Mouse (Mus musculus) right cerebral cortex, adult 2 months (tissue): Measurements from ENCODE around the gene Inka1.

Experiments
- DNase-seq, 2 experiments: peaks; one replicate each; pipeline ENCODE4 v3.0.0; 2021 to 2022; ENCODE audit warnings: low spot score in 2 of 2

The Inka1 gene

DNA sequence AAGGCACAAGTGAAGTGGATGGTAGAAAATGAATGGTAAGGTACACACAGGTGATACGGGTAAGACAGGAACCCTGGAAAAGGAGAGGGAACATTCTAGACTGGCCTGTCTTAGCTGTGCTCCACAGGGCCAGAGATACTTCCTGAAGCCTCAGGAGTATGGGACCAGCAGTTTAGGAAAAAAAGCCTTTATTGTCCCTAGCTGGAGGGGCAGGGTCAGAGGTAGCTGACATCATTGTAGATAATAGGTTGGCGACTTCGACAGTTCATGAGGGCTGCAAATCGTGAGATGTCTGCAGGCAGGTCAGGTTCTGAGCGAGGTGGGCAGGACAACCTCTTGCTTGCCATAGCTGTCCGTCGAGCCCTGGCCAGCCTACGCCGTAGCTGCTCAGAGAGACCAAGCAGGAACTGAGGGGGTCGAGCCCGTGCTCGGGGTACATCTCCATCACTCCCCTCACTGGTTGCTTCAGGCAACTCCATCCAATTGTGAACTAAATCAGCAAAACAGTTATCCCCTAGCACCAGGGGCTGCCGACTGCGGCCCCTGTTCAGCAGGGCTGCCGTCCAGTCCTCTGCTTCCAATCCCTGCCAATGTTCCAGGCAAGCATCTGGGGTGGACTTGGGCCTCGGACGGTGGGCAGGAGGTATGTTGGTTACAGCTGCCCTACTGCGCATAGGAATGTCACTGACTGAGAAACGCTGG, 1.5 kb downstream of the Inka1 start:
- no peak for DNase-seq

DNA sequence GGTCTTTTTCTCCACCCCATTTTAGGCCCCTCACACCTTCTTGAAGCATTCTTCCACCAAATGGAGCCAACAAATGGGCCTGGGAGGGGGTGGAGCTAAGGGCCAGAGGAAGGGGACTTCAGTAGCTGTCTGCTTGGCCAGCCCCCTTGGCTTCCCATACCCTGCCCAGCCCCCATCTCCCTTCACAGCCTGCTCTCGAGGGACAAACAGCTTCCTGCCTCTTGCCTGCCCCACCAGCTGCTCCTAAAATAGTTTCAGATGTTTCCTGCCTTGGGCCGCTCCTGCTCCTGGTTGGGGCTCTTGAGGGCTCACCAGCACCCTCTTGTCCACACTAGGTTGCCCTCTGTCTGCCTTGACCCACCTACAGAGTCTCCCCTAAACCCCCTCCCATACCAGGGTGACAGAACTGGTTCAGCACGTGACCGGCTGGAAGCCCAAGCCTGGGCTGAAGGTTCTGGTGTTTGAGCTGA, 2.2 kb downstream of the Inka1 start:
- peak in 1 of 2 experiments; percentile 30 for DNase-seq

DNA sequence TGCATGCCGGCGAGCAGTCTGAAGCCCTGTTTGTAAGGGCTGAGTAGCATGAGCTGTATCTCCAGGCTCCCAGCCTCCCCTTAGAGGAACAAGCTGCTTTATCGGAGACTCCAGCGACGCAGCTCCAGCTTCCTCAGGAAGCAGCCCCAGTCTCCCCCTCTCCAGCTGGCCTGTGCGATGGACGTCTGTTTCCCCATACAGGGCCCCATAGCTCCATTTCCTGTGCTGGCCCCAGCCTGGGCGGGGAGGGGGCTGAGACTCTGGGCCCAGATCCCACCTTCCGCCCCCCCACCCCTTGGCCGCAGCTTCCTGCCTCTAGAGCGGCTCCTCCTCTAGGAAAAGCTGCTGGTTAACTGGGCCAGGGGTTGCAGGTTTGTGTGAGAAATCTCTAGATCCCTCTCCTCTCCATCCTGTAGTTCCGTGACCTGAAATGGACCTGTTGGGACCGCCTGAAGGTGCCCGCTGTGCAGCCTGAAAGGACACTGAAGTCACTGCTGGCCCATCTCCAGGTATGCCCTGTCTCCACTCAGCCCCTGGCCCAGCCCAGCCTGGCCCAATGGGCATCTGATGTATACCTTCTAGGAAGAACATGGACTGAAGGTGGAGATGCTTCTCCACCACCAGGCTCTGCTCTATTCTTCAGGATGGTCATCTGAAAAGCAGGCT, 2.9 kb downstream of the Inka1 start, which contains the start of gene Gm20661:
TSS of gene Gm20661 (plus strand) at position 378 of the 666 bp plus-strand sequence.
- DNase-seq, result peak; percentile 26 to 49

DNA sequence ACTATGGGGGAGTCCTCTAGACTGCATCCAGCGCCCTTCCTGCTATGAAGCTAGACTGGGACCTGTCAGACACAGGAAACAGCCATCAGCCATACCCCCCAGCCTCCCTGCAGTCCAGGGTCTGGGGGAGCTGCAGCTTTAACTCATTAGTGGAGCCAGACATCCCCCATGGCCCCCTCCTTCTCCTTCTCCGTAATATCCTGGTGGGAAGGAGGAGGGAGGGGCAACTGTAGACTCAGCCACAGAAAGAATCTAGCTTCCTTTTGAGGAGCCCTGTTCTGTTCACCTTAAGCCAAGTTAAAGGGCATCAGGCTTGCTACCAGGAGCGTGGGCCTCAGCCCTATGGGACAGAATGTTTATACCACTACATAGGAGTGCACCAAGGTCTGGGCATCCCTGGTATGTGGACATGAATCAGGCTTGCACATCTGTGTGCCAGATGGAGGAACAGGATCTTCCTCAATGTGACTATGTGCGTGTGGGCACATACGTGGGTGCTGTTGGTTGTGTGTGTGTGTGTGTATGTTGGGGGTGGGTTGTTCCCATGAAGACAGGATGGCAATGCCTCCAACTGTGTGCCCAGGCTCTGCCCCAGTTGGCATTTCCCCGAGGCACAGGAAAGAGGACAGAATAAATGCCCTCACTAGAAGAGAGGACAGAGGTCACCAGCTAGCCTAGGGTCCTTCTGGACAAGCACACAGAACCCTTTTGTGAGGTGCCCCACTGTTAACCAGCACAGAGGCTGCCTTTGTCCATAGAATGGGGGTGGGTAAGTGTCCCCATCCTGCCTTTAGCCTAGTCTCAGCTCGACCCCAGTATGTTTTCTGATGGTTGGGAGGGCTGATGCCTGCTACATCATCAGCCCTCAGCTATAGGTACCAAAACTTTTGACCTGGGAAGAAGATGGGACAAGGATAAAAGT, 3.7 kb downstream of the Inka1 start:
- peak; percentile 60 to 76 for DNase-seq

DNA sequence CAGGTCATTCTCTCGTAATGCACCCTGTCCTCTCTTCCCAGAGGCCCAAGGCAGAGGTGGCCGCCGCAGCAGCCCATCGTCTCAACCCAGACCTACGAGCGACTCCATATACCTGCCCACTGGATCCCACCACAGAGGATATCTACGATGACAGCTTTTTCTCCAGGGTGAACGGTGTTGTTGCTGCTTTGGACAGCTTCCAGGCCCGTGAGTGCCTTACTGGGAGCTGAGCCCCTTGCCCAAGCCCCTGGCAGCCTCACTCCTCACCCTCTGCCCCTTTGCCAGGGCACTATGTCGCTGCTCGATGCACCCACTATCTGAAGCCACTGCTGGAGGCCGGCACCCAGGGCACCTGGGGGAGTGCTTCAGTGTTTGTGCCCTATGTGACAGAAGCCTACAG, 6.9 kb downstream of the Inka1 start:
- no peak for DNase-seq

DNA sequence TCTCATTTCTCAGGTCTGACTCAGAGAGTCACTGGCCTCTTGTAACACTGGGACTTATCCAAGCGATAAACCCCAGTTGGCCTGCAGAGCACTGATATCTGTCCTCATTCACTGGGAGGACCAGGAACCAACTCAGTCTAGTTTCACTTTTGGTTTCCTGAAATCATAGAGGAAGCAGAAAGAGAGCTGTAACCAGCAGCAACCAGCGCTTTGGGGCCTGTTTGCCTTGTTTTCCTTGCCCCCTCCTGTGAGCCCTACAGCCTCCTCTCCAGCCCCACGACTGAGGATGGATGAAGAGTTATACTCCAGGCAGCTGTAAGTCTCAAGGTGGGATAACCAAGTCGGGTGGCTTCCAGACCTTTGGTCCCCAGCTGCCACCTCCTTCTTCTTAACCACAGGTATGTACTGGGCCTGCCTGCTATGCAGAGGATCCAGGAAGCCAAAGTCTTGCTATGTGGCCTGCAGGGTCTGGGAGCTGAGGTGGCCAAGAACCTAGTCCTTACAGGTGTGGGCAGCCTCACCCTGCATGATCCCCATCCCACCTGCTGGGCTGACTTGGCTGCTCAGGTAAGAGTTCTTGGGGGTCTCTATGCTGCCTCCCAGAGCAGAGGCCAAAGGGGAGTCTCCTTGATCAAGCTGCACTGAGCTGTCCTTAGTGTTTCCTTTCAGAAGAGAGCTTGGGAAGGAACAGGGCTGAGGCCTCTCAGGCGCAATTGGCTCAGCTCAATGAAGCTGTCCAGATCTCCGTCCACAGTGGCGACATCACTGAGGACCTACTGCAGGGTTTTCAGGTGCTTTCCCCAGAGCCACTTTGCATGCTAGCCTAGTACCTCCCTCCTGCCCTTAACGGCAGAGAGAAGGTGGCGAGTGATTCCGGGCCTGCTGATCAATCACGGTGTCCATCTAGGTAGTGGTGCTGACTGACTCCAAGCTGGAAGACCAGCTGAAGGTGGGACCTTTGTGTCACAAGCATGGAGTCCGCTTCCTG, 10.0 kb downstream of the Inka1 start, which contains the start of gene Uba7:
TSS of gene Uba7 (plus strand) at position 107 of the 988 bp plus-strand sequence.
- DNase-seq, result no peak

DNA sequence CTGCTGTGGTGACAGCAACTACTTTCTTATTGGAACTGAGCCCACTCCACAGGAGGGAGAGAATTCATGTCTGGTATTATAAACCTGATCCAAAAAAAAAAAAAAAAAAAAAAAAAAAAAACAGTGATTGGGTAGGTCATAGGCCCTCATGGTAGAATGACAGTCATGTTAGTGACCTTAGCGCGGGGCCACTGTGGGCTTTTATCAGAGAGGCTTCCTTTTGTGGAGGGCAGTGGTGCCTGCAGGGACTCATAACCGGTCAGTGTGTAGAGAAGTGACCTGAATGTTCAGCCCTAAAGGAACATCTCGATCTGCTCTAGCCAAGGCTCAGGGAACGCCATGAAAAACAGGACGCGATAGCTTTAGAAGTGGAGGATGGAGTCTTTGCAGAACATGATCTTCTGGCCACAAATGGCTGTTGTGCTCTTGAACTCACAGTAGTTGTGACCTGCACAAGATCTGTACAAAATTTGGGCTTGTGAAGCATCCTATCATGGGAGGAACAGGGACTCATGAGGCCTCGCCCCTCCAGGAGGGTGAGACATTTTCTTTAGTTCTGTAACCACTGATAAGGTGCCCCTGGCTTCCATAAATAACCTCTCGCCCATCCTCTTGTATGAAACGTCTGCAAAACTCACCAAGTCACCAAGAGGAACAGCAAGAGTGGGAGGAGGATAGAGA, 11.0 kb downstream of the Inka1 start:
- no peak for DNase-seq

DNA sequence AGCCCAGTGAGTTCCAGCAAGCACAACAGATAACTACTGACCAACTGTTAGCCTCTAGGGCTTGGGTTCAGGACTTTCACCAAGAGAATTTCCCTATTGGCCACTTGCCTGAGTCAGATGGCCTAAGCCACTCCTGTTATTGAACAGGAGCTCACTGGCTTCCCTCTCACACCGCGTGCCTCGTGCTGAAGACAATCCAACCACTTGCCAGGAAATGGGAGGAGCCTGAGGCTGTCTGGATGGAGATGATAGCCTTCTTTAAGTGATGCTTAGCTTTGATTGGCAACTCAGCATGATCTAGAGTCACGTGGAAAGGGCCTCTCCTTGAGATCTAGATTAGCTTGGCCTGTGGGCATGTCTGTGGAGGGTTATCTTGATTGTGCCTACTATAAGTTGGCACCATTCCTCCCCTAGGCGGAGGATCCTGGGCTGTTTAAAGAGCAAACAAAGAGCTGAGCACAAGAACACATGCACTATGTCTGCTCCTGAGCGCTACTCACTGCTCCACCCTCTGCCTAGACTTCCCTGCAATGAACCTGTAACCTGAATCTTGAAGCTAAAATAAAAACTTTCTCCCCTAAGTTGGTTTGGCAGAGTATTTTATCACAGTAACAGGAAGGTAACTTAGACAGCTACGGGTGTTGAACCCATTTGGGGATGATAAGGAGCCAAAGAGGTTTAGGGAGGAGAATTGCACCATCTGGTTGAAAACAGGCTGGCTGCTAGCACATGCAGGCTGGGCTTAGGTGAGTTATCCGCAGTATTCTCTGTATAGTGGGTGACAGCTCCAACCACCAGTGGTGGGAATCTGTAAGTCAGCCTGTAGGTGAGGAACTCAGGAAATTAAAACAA, 13.8 kb downstream of the Inka1 start:
- no peak for DNase-seq

DNA sequence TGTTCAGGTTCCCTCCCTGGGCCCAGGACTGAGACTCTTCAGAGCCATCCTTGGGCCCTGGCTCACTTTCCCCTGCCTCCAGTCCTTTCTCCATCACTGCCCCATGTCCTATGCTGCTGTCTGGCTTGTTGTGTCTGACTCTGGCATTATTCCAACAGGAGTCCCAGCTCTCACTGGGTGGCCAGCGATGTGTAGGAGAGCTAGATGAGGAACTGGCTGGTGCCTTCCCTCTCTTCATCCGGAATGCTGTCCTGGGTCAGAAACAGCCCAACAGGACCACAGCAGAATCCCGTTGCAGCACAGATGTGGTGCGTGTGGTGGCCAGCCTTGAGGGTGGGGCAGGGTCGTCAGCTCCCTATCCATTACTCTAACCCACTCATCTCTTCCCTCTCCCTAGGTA, 15.4 kb downstream of the Inka1 start:
- no peak for DNase-seq

DNA sequence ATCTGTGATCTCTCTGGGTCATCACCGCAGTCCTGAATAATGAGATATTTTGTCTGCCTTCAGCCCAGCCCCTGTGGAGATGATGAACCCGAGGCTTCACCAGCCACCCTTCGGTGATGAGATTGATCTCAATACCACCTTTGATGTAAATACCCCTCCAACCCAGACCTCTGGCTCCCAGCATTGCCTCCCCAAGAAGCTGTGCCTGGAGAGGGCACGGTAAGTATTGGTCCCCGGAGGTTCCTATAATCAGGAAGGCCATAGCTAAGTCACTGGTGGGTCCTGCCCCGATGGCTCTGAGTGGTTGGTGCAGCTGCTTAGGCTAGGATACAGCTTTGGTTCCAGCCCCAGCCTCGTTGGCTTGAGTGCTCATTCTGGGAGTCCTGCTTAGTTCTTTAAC, 17.1 kb downstream of the Inka1 start:
- no peak for DNase-seq

DNA sequence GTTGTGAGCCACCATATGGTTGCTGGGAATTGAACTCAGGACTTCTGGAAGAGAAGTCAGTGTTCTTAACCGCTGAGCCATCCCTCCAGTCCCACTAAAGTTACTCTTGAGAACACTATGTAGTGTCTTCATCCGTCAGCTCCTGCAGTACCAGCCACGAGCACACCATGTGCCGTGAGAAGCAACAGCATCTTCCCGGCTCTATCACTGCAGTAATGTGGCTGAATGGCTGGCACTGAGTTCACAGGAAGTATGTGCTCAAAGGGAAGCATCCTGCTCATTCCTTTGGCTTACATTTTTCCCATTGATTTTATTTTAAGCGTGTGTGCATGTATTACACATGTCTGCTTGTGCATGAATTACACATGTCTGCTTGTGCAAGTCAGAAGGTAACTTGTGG, 18.2 kb downstream of the Inka1 start:
- no peak for DNase-seq

DNA sequence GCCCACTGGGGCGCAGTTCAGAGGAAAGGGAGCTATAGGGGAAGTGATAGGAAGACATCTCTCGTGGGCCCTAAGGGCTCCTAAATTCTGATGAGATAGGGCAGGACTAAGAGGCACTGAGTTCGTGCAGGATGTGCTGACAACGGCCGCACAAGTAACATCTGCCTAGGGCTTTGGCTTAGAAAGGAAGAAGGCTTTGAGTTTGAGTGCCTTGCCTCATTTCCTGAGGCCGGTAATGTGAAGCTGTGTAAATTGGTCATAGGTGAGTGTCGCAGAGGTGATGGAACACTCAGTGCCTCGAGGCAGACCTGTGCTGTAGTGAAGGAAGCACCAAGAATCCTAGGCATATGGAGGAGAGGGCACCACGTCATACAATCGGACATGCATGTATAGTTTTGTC, 19.0 kb downstream of the Inka1 start:
- DNase-seq, result no peak

DNA sequence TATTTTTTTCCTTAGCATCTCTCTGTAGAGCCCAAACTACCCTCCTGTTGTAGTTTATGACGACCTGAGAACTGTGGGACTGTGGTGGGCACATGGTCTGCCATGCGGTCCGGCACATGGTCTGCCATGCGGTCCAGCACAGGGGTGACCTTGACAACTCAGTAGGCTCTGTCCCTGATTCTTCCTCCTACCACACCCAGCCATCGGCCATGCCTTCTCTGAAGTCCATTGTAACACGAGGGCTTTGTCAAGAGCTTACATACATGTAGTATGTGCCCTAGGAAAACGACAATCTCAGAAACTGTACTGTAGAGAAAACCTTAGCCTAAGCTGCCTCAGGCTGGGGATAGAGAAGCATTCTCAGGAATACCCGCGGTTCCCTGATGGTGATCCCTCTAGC, 21.0 kb downstream of the Inka1 start:
- DNase-seq, result no peak

DNA sequence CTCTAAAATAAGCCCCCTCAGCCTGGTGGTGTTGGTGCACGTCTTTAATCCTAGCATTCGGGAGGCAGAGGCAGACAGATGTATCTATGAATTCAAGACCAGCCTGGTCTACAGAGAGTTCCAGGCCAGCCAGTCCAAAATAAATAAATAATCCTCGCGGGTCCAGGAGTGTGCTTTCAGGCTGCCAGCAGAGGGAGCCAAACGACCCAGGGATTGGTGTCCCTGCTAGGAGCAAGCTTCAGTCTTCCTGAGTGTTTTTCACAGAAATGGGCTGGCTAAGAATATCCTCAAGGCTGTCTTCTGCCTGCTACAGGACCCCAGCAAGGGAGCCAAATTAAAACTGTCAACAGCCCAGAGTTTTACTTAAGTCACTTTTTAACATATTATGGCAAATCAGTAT, 22.0 kb downstream of the Inka1 start:
- peak; percentile 74 to 76 for DNase-seq

DNA sequence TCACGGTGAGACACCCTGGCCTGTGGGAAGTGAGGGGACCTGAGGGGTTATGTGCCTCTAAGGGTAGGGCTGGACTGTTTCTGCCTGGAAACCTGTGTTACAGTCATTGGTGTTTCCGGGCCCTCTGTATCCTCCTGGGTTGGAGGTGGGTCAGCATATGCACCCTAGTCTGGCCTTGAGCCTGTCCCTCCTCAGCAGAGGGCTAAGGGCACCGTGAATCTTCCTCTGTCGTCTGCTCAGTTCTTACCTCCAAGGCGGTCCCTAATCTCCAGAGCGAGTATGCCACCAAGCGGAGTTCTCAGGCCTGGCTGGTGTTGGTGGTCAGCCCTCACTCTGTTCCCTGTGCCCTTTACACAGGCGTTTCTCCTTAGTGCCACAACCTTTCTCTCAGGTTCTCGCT, 22.8 kb downstream of the Inka1 start:
- no peak for DNase-seq

DNA sequence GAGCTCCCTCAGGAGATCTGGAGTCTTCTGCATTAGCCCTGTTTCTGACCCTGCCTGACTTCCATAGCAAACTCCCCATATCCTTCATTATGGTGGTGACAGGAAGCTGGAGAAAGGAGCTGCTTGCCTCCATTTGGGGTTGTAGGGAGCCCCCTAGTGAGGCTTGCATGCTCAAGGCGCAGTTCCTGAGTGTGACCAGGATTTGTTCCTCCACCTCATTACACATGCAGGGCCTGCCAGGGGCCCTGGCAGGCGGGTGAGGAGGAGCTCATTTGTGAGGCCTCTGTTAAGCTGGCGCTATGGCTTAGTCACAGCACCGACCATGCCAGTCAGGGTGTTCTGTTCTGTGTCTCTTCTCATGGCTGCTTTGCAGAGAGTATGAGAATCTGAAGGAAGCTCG, 23.8 kb downstream of the Inka1 start:
- peak; percentile 74 to 75 for DNase-seq

DNA sequence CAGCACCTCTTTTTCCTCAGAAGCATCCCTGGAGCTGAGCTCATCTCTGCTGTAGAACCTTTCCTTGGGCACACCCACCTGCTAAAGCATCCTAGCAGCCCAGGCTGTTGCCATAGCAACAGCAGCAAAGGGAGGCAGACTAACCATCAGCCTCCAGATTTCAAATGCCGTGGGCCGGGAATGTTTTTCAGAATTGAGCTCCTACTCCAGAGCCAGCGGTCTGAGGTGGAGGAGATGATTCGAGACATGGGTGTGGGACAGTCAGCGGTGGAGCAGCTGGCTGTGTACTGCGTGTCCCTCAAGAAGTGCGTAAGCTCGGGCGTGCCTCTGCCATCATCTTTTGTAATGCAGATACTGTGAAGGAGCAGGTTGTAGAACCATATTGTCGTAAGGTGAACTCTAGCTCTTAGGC, 24.3 kb downstream of the Inka1 start:
- DNase-seq, result peak; percentile 88 to 90

DNA sequence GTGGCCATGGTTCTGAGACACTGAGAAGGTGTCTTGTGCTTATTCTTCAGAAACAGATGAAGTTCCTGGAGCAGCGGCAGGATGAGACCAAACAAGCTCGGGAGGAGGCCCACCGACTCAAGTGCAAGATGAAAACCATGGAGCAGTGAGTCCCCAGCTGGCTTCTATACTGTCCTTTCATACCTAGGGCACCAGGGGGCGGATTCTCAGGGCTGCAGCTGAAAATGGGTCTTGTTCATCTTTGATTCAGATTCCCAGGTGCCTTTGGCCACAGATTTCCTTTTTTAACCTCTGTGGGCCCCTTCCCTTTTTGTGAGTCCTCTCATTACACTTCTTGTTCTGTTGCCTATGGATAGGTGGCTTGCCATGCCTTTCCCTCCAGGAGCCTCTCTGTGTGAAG, 24.8 kb downstream of the Inka1 start:
- DNase-seq, result no peak

DNA sequence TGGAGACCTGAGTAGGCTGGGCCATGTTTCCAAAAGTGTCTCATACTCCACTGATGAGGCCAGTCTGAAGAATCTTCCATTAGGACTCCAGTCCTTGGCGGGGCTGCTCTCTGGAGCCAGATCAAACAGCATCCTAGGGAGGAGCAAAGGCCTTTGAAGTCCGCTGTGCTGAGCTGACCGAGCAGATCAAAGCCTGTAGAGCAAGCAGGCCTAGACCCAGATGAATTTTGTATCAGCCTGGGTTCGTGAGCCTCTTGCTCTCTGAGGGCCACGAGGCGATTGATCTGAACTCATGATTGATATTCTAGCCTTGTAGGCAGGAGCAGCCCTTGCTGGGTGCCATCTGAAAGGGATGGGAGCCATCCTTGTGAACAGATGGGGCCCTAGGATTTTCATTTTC, 25.8 kb downstream of the Inka1 start:
- DNase-seq, result no peak
